Mouse (Mus musculus): ENCODE results near the gene Usp50. TPM values are rescaled to one million over a fixed set of nuclear protein-coding genes. Genes with fewer than 3 reads are reported as not detected.

The Usp50 gene
- polyA plus RNA-seq, 1 experiment = 8.1 TPM

DNA sequence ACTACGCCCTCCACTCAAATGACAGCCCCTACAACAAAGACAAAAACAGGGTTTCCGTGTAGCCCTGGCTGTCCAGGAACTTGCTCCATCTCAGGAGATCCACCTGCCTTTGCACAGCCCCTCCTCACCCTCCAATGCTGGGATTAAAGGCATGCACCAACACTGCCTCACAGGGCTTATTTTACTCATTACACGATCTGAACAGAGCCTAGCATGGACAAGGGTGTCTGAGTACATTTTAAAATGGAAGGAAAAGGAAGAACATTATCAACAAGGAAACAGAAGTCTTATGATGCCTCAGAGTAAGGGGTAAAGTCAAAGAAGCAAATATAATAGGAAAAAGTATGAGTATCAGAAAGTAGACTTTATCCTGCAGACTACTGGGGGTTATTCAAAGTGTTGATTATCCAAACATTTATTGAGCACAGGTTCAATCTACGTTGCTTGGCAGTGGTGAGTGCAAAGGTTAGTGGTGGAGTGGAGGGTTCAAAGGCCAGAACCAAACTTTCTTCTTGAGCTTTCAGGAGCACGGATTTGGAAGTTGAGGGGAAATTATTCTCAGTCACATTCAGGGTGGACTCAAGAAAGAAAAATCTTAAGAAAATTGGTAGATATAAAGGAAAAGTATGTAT is 114.5 kb downstream of the Usp50 start:
- Histone ChIP-seq H3K27me3 (ENCODE audit: control insufficient read depth, insufficient read depth, low read length, poor library complexity, severe bottlenecking) (no peaks in the 10 kb centered on the region), H3K9me3 (replicated peaks; ENCODE audit: control insufficient read depth, insufficient read depth, low read length, poor library complexity, severe bottlenecking) (no peaks in the 10 kb centered on the region), H3K9ac (ENCODE audit: low read depth, poor library complexity, severe bottlenecking) (no peak overlapping the region), H3K36me3 (ENCODE audit: control insufficient read depth, insufficient read depth, low read length, poor library complexity, severe bottlenecking) (peaks cover 2% of the 10 kb centered on the region; the same call in 1 of the 2 replicates), H3K4me3 (ENCODE audit: low read depth, low read length) (no peak overlapping the region), H3K4me1 (ENCODE audit: control insufficient read depth, insufficient read depth, low read length) (no peaks in the 10 kb centered on the region), H3K27ac (ENCODE audit: insufficient read depth, low read length) (no peak overlapping the region)
- TF ChIP-seq CTCF (IDR thresholded peaks at IDR 0.05; ENCODE audit: low read depth, low read length) = no peak
- TF ChIP-seq EP300 (IDR thresholded peaks at IDR 0.05; ENCODE audit: insufficient read depth, low read depth, low read length) = no peak
- no peak for TF ChIP-seq POLR2A (IDR thresholded peaks at IDR 0.05; ENCODE audit: insufficient read depth, low read length)

DNA sequence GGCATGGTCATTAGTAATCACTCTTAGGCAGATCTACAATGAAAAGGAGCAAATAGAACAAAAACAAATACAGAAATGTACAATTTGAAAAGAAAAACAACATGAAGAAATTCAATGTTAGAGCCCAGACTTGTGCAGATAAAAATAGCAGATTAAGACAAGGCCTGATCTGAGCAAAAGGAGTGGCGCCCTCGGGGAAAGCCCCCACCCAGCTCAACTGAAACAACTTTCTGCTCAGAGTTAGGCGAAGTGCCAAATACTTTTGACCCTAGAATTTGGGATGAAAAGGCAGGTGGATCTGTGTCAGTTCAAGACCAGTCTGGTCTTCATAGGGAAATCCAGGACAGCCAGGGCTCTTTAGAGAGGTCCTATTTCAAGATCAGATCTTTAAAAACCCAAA is 117.3 kb downstream of the Usp50 start:
- Histone ChIP-seq H3K27me3 (ENCODE audit: control insufficient read depth, insufficient read depth, low read length, poor library complexity, severe bottlenecking) (no peaks in the 10 kb centered on the region), H3K4me3 (ENCODE audit: low read depth, low read length) (no peak overlapping the region), H3K9me3 (replicated peaks; ENCODE audit: control insufficient read depth, insufficient read depth, low read length, poor library complexity, severe bottlenecking) (no peaks in the 10 kb centered on the region), H3K4me1 (ENCODE audit: control insufficient read depth, insufficient read depth, low read length) (no peaks in the 10 kb centered on the region), H3K9ac (ENCODE audit: low read depth, poor library complexity, severe bottlenecking) (no peak overlapping the region), H3K27ac (ENCODE audit: insufficient read depth, low read length) (no peak overlapping the region), H3K36me3 (ENCODE audit: control insufficient read depth, insufficient read depth, low read length, poor library complexity, severe bottlenecking) (0 out of 2 replicates have a peak, but pooled peaks cover 2% of the 10 kb centered on the region)
- no peak for TF ChIP-seq POLR2A (IDR thresholded peaks at IDR 0.05; ENCODE audit: insufficient read depth, low read length)
- no peak for TF ChIP-seq EP300 (IDR thresholded peaks at IDR 0.05; ENCODE audit: insufficient read depth, low read depth, low read length)
- no peak for TF ChIP-seq CTCF (IDR thresholded peaks at IDR 0.05; ENCODE audit: low read depth, low read length)

DNA sequence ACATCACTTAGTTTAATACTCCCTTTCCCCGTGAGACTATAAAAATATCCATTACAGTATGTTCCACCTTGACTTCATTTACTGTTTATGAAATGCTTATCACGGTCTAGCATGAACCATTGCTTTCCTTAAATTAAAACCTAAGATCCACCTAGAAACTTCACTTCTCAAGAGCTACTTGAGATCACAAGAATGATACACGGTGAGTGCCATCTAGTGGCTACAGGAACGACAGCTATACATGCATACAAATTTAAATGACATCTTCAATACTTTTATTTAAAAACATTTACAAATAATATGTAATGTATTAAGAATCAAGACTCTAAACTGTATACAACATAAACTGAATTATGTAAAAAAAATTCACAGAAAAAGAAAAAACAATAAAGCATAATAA is 119.8 kb downstream of the Usp50 start:
- Histone ChIP-seq H3K4me3 (ENCODE audit: low read depth, low read length) (no peak overlapping the region), H3K36me3 (ENCODE audit: control insufficient read depth, insufficient read depth, low read length, poor library complexity, severe bottlenecking) (0 out of 2 replicates have a peak, but pooled peaks cover 2% of the 10 kb centered on the region), H3K9me3 (replicated peaks; ENCODE audit: control insufficient read depth, insufficient read depth, low read length, poor library complexity, severe bottlenecking) (no peaks in the 10 kb centered on the region), H3K4me1 (ENCODE audit: control insufficient read depth, insufficient read depth, low read length) (no peaks in the 10 kb centered on the region), H3K27me3 (ENCODE audit: control insufficient read depth, insufficient read depth, low read length, poor library complexity, severe bottlenecking) (no peaks in the 10 kb centered on the region), H3K27ac (ENCODE audit: insufficient read depth, low read length) (no peak overlapping the region), H3K9ac (ENCODE audit: low read depth, poor library complexity, severe bottlenecking) (no peak overlapping the region)
- TF ChIP-seq EP300 (IDR thresholded peaks at IDR 0.05; ENCODE audit: insufficient read depth, low read depth, low read length) = no peak
- TF ChIP-seq POLR2A (IDR thresholded peaks at IDR 0.05; ENCODE audit: insufficient read depth, low read length) = no peak
- TF ChIP-seq CTCF (IDR thresholded peaks at IDR 0.05; ENCODE audit: low read depth, low read length) = no peak

Other genes with a start within 250 kb of the Usp50 start
- gene Slc27a2, start 231.1 kb downstream of the Usp50 start, polyA plus RNA-seq (2011; ENCODE audit: insufficient read depth, insufficient read length, low read depth, missing spikeins) = 9.7 and 12.9 TPM in 2 replicates
- gene Hdc, start 164.2 kb downstream of the Usp50 start, polyA plus RNA-seq (2011; ENCODE audit: insufficient read depth, insufficient read length, low read depth, missing spikeins) = not detected in 2 replicates
- gene Gabpb1, start 107.1 kb downstream of the Usp50 start, polyA plus RNA-seq (2011; ENCODE audit: insufficient read depth, insufficient read length, low read depth, missing spikeins) = 70.4 and 72.3 TPM in 2 replicates
- gene Usp8, start 76.1 kb downstream of the Usp50 start, polyA plus RNA-seq (2011; ENCODE audit: insufficient read depth, insufficient read length, low read depth, missing spikeins) = 66.3 and 75.3 TPM in 2 replicates
- 82.5 and 83.3 TPM in 2 replicates for gene Trpm7, start 92.8 kb upstream of the Usp50 start, polyA plus RNA-seq (2011; ENCODE audit: insufficient read depth, insufficient read length, low read depth, missing spikeins)
- 18.9 and 22.4 TPM in 2 replicates for gene Sppl2a, start 149.8 kb upstream of the Usp50 start, polyA plus RNA-seq (2011; ENCODE audit: insufficient read depth, insufficient read length, low read depth, missing spikeins)
- gene Ap4e1, start 225.2 kb upstream of the Usp50 start, polyA plus RNA-seq (2011; ENCODE audit: insufficient read depth, insufficient read length, low read depth, missing spikeins) = 19.9 and 20.2 TPM in 2 replicates

All from ES-Bruce4 (cell line).